Mouse (Mus musculus) forebrain, postnatal 0 days (tissue): Measurements from ENCODE around the gene Ppp3ca. TPM values are rescaled to one million over a fixed set of nuclear protein-coding genes. Genes with fewer than 3 reads are reported as not detected.

Experiments
- ATAC-seq: fragments of 200-750 bp; cut with Nextera tagmentation; 2 replicates; pipeline ENCODE4 v1.8.0; 2017; ENCODE audit warnings: mild to moderate bottlenecking, moderate library complexity
- DNase-seq: peaks from one replicate; pipeline ENCODE4 v3.0.0-alpha.2; 2015
- H3K27ac ChIP-seq: fragments of 300-500 bp; sonication (generic); 2 replicates; pipeline ENCODE4 v1.5.1; 2014; ENCODE audit warnings: low read depth, mild to moderate bottlenecking, antibody characterized with exemption, low read length, moderate library complexity, mixed read lengths
- H3K27me3 ChIP-seq: fragments of 300-500 bp; sonication (generic); 2 replicates; pipeline ENCODE4 v1.6.1; 2014; ENCODE audit warnings: mild to moderate bottlenecking, low read length, mixed read lengths; ENCODE audit not compliant: insufficient read depth
- H3K36me3 ChIP-seq: fragments of 300-500 bp; sonication (generic); 2 replicates; pipeline ENCODE4 v1.6.1; 2014; ENCODE audit warnings: mild to moderate bottlenecking, moderate library complexity; ENCODE audit not compliant: insufficient read depth
- H3K4me1 ChIP-seq: fragments of 300-500 bp; sonication (generic); 2 replicates; pipeline ENCODE4 v1.6.1; 2014; ENCODE audit warnings: antibody characterized with exemption; ENCODE audit not compliant: insufficient read depth
- H3K4me2 ChIP-seq: fragments of 300-500 bp; sonication (generic); 2 replicates; pipeline ENCODE4 v1.6.1; 2014; ENCODE audit warnings: low read depth, mild to moderate bottlenecking, moderate library complexity
- H3K4me3 ChIP-seq: fragments of 300-500 bp; sonication (generic); 2 replicates; pipeline ENCODE4 v1.5.1; 2014; ENCODE audit warnings: low read depth, low read length, mixed read lengths
- H3K9ac ChIP-seq: fragments of 300-500 bp; sonication (generic); 2 replicates; pipeline ENCODE4 v1.6.1; 2014; ENCODE audit warnings: mild to moderate bottlenecking
- H3K9me3 ChIP-seq: fragments of 300-500 bp; sonication (generic); 2 replicates; pipeline ENCODE4 v1.6.1; 2016; ENCODE audit warnings: low read length
- CTCF ChIP-seq: sonication (generic); IDR thresholded peaks from 2 replicates; pipeline ENCODE4 v1.5.1; 2016; ENCODE audit warnings: antibody characterized with exemption, control low read depth, low read depth
- WGBS: fragments of 180-500 bp; shearing (Covaris S2); extraction: QIAGEN DNeasy Blood & Tissue Kit; methylation state at CpG from one replicate; pipeline ENCODE4 v1.1.7; 2014; 5-methylcytosine and 5-hydroxymethylcytosine counted together
- polyA plus RNA-seq: library from polyadenylated mRNA; unstranded; fragments of >200 nt; fragmentation: Nextera tagmentation; extraction: Ambion mirVana; gene quantifications from 2 replicates; pipeline ENCODE4 v1.2.1, GENCODE M21; 2015
- total RNA-seq: library from RNA; depleted of rRNA; stranded (reverse); fragments of >200 nt; gene quantifications from 2 replicates; pipeline ENCODE4 v1.2.3, GENCODE M21; 2014

Gene Ppp3ca
- total and polyA plus RNA-seq, 2 experiments from 2014 or later: 223 to 231 TPM

- no peak overlapping the region for H3K4me3 ChIP-seq
- DNase-seq (no peak), ATAC-seq (no peak)
- no peak overlapping the region for H3K9ac ChIP-seq
- no peak overlapping the region for H3K27ac ChIP-seq
- no peaks in the 10 kb centered on the region for H3K4me1 ChIP-seq
- no peaks in the 10 kb centered on the region for H3K9me3 ChIP-seq
- no peak for TF ChIP-seq CTCF
- H3K4me2 ChIP-seq: no peak overlapping the region
- H3K27me3 ChIP-seq: no peaks in the 10 kb centered on the region
- no peaks in the 10 kb centered on the region for H3K36me3 ChIP-seq
- 63% methylated on average over 7 of the region's 7 CpGs for WGBS
Observed at GRCm38 (mm10) chr3:136725311-136726156, 55.6 kb downstream of the Ppp3ca start.

GRCm38 (mm10) chr3:136727877-136728276 lies 58.0 kb downstream of the Ppp3ca start:
- Histone ChIP-seq H3K27ac (no peak overlapping the region), H3K4me3 (no peak overlapping the region), H3K9me3 (no peaks in the 10 kb centered on the region), H3K4me1 (no peaks in the 10 kb centered on the region), H3K9ac (no peak overlapping the region), H3K4me2 (no peak overlapping the region), H3K27me3 (no peaks in the 10 kb centered on the region), H3K36me3 (no peaks in the 10 kb centered on the region)
- 92% methylated on average over 2 of the region's 2 CpGs for WGBS
- no peak for TF ChIP-seq CTCF
- ATAC-seq: no peak
- no peak for DNase-seq

- H3K36me3 ChIP-seq: no peaks in the 10 kb centered on the region
- no peak overlapping the region for H3K27ac ChIP-seq
- H3K4me2 ChIP-seq: no peak overlapping the region
- H3K27me3 ChIP-seq: no peaks in the 10 kb centered on the region
- DNase-seq: no peak
- ATAC-seq: no peak
- no peak for TF ChIP-seq CTCF
- 61% methylated on average over 10 of the region's 10 CpGs for WGBS
- no peak overlapping the region for H3K4me3 ChIP-seq
- H3K9ac ChIP-seq: no peak overlapping the region
- no peaks in the 10 kb centered on the region for H3K4me1 ChIP-seq
- no peaks in the 10 kb centered on the region for H3K9me3 ChIP-seq
Observed at GRCm38 (mm10) chr3:136729978-136730377, 60.1 kb downstream of the Ppp3ca start.

- Histone ChIP-seq H3K9ac (no peak overlapping the region), H3K36me3 (no peaks in the 10 kb centered on the region), H3K9me3 (no peaks in the 10 kb centered on the region), H3K27ac (no peak overlapping the region), H3K27me3 (no peaks in the 10 kb centered on the region), H3K4me1 (no peaks in the 10 kb centered on the region), H3K4me2 (no peak overlapping the region), H3K4me3 (no peak overlapping the region)
- TF ChIP-seq CTCF: no peak
- DNase-seq: no peak
- WGBS: 93% methylated on average over 6 of the region's 6 CpGs
- ATAC-seq: no peak
Observed at GRCm38 (mm10) chr3:136731579-136731978, 61.7 kb downstream of the Ppp3ca start.

GRCm38 (mm10) chr3:136736021-136736420 lies 66.1 kb downstream of the Ppp3ca start:
- DNase-seq (no peak), ATAC-seq (no peak)
- no peaks in the 10 kb centered on the region for H3K36me3 ChIP-seq
- no peaks in the 10 kb centered on the region for H3K9me3 ChIP-seq
- no peak for TF ChIP-seq CTCF
- H3K4me3 ChIP-seq: no peak overlapping the region
- H3K4me2 ChIP-seq: no peak overlapping the region
- WGBS: 16% methylated on average over 1 of the region's 1 CpGs
- H3K27ac ChIP-seq: no peak overlapping the region
- no peaks in the 10 kb centered on the region for H3K4me1 ChIP-seq
- H3K9ac ChIP-seq: no peak overlapping the region
- no peaks in the 10 kb centered on the region for H3K27me3 ChIP-seq

- H3K9ac ChIP-seq: no peak overlapping the region
- no peak overlapping the region for H3K4me3 ChIP-seq
- no peak for DNase-seq
- no peaks in the 10 kb centered on the region for H3K9me3 ChIP-seq
- H3K27me3 ChIP-seq: no peaks in the 10 kb centered on the region
- no peak for ATAC-seq
- H3K27ac ChIP-seq: no peak overlapping the region
- TF ChIP-seq CTCF: no peak
- no peaks in the 10 kb centered on the region for H3K36me3 ChIP-seq
- no peaks in the 10 kb centered on the region for H3K4me1 ChIP-seq
- no peak overlapping the region for H3K4me2 ChIP-seq
- WGBS: 83% methylated on average over 7 of the region's 7 CpGs
Observed at GRCm38 (mm10) chr3:136736773-136737298, 66.9 kb downstream of the Ppp3ca start.

GRCm38 (mm10) chr3:136738474-136738873 lies 68.5 kb downstream of the Ppp3ca start:
- Histone ChIP-seq H3K27ac (no peak overlapping the region), H3K4me3 (no peak overlapping the region), H3K9me3 (no peaks in the 10 kb centered on the region), H3K9ac (no peak overlapping the region), H3K36me3 (no peaks in the 10 kb centered on the region), H3K4me1 (no peaks in the 10 kb centered on the region), H3K4me2 (no peak overlapping the region), H3K27me3 (no peaks in the 10 kb centered on the region)
- WGBS: 94% methylated on average over 1 of the region's 1 CpGs
- ATAC-seq (no peak), DNase-seq (no peak)
- TF ChIP-seq CTCF: no peak
